Mouse (Mus musculus) left cerebral cortex, postnatal 4 days (tissue): ENCODE results near the gene Clta. TPM values are rescaled to one million over a fixed set of nuclear protein-coding genes. Genes with fewer than 3 reads are reported as not detected.

Experiments
- DNase-seq: peaks from one replicate; pipeline ENCODE4 v3.0.0-alpha.2; 2022
- intact Hi-C: fragments of 180-260 bp; cut with DNase I; formaldehyde crosslinking; loops from one replicate; pipeline ENCODE4 v1.15.1; 2025
- total RNA-seq, 2 experiments: library from RNA; stranded (reverse); gene quantifications; 2 replicates each; pipeline ENCODE4 v1.2.3; 2021

Gene Clta
- total RNA-seq, 2 experiments from 2014 or later = 333 to 337 TPM

DNA sequence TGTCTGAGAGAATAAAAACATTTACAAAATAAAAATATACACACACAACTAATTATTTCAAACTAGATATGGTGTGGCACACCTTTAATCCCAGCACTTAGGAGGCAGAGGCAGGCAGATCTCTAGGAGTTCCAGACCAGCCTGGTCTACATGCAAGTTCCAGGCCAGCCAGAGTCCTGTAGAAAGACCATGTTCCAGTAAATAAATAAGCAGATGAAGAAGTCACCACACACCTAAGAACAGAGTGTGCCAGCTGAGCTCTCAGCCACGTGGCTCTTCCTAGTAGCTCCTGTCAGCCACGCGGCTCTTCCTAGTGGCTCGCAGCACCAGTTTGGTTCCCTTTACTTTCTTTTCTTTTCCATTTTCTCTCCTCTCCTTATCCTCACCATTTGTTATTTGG is 65.2 kb downstream of the Clta start:
- intact Hi-C loops = no loop called here
- DNase-seq = no peak

DNA sequence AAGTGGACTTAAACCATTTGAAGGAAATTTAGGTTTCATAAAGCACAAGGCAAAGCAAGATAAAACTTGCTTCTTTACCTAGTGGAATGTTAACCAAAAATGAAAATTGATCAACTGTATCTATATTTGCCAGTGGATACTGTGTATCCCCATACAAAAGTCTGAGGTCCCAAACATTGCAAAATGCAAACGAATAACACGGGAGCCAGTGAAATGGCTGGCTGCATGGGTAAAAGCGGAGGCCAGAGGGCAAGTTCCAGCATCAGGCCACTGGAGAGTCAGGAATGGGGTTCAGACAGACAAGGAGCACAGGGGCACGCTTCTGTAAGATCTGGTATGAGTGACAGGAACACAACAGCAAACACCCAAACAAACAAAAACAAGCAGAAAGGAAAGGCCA is 66.4 kb downstream of the Clta start:
- no peak for DNase-seq
- intact Hi-C loops = no loop called here

DNA sequence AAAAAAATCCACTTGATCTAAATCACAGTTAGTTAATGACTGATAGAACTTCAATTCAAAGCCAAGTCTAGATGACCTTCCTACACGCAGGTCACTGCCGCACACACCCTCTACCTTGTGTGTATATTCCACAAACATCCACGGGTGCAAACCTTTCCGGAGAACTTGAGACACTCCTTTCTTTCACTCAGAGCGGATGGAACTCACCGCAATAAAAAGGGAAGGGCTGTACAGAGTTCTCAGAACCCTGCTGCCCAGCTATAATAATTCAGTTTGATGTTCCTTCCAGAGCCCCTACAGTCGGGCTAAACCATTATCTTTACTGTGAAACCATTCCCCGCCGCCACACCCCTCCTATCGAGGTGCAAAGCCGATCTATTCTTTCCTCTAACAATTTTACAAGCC is 67.5 kb downstream of the Clta start:
- no peak for DNase-seq
- intact Hi-C loops = no loop called here

DNA sequence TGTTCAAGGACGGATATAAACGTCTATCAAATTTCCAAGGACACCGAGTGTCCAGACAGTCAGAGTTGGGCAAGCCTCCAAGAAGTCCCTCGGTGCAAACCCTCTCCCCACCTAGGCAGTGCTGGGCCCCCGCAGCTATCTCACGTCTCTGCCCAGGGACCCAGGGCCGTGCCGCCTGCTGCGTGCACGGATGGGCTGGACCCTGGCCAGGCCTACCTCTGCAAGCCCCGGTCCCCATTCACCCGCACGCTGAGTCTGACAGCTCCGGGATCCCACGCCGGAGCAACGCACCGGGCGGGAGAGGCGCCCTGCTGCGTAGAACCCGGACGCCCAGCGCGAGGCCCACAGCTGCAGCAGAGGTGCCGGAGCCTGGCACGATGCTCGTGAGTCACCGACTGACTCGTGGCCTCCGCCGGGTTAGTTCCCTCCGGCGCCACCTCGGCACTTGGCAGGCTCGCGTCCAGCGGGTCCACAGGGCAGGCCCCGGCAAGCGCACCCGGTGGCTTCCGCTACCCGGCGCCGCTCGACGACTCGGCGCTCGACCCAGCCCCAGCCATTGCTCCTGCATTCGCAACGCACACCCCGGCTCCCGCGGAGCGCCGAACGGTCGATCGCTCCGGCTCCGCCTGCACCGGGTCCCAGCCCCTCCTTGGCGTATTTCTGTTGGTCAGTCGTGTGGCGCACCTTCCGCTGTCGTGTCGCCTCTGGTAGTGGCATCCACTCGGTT is 68.1 kb downstream of the Clta start:
- DNase-seq = peak; percentile 93
- intact Hi-C loops = no loop called here

DNA sequence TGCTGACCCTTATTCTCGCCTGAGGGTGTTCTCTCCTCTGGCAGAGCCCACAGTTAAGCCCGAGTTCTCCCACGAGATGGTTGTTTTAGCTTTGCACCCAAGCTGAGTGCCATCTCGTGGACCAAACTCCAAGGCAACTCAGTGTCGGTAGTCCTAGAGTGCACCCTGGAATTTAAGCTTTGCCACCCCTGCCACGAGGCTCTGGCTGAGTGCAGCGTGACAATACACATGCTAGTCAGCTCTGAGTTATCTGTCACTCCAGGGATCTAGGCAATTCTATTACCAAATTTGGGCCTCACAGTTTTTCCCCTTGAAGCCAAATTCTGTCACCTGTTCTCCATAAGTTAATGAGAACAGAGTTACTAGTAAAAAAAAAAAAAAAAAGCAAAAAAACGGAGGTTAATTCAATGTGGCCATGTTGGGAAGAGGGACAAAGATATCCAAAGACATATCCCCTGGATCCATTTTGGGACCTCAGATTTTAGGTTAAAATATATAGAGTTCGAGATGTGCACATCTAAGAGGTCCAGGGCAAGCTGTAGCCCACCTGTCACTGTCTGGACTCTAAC is 68.7 kb downstream of the Clta start:
- no peak for DNase-seq
- intact Hi-C loops = no loop called here

DNA sequence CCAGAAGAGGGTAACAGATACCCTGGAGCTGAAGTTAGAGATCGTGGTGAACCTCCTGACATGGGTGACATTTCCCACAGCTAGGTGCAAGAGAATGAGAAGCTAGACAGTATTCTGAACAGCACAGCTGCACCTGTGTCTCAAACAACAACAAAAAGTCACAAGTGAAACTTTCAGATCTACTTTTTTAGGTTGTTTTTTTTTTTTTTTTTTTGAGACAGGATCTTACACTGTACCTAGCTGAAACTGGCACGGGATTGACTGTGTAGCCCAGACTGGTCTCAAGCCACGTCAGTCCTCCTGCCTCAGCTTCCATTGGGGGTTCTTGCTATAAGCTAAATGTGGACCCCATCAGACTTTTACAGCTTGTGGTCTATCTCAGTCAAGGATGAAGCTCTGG is 69.5 kb downstream of the Clta start:
- no peak for DNase-seq
- intact Hi-C loops = no loop called here

DNA sequence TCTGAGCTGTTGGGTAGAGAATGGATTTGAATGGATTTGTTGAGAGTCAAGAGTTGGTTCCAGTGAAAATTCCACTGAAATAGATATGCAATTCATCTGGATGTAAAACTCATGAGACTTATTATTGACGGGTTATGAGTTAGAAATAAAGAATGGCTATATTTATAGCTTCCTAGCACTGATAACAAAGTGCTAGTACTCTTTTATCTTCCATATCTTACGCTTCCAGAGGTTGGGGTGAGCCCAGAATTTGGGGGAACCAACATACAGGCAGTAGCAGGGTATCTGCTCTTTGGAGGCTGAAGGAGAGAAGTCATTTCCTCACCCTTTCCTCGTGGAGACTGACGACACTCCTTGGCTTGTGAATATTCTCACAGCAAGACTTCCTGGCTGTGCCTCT is 70.2 kb downstream of the Clta start:
- intact Hi-C loops = no loop called here
- DNase-seq = no peak

DNA sequence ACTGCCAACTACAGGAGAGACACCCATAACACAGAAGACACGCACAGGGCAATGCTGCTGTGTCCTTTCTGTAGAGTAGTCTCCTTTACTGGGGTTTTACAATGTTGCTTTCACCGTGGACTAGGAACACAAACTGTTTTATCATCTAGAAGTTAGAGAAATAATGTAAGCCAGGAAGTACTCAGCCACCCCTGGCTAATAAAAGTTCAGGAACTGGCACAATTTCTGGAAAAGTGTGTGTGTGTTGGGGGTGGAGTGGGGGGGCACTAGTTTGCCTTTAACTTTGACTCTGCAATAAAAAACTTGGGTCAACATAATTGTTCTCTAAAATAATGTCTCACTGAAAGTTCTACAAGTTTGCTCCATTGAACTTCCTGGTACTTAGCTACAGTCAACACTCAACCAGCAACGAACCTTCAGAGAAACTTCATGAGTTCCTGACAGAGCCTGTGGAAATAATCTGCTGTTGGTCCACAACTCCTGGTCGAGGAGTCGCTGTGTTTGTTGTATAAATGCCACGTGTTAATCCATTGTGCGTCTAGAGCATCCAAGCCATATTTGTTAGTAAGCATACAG is 74.2 kb downstream of the Clta start:
- intact Hi-C loops = loop anchor here (5.0 kb wide), 1 partner anchor 34 kb away; no protein-coding TSS in a partner anchor
- no peak for DNase-seq

Other genes with a start within 250 kb of the Clta start
- not detected for gene Olfr159, start 233.4 kb upstream of the Clta start, total RNA-seq
- gene Olfr156, start 180.6 kb upstream of the Clta start, total RNA-seq = not detected
- gene Olfr157, start 164.3 kb upstream of the Clta start, total RNA-seq = not detected
- not detected for gene Olfr155, start 152.9 kb upstream of the Clta start, total RNA-seq
- gene Reck, start 128.9 kb upstream of the Clta start, total RNA-seq = 1 to 10 TPM; 6.8 to 7.6 TPM
- gene Glipr2, start 47.1 kb upstream of the Clta start, total RNA-seq = 10 to 100 TPM; 11.1 to 14.9 TPM
- gene Ccin, start 21.0 kb upstream of the Clta start, total RNA-seq = under 1 TPM in 1 of 2 experiments, not detected in 1; 0.26 TPM
- gene Gne, start 79.7 kb downstream of the Clta start, total RNA-seq = 10 to 100 TPM; 46.3 to 51.6 TPM
- gene Rnf38, start 229.3 kb downstream of the Clta start, total RNA-seq = 100 to 1,000 TPM; 111 to 113 TPM